Mouse (Mus musculus): Measurements from ENCODE around the gene Adipoq.
"Not testable (repeated sequence)": the region's sequence is repeated elsewhere in the genome, so short reads cannot be mapped to it uniquely, and the experiment has no call there.

DNA sequence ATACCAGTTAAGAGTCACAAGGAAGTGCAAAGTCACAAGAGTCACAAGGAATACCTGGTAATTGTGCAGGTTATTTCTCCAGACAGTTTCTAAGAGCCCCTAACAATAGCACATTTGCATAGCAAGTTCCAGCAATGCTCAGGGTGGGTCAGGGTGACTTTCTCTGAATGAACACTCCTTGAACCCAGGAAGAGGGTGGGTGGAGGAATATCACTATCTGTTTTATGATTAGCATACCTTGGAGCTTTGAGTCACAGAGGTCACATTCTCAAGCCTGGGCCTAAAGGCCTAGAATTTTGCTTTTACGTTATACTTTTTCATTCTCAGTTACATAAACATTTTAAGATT lies 48.3 kb upstream of the Adipoq start:
- TF ChIP-seq ZKSCAN1 (IDR thresholded peaks at IDR 0.05; ENCODE audit: low read depth, low read length); CHD2 (IDR thresholded peaks at IDR 0.05; ENCODE audit: low read length); E2F4 (IDR thresholded peaks at IDR 0.05; ENCODE audit: borderline replicate concordance, low read depth, low read length); POLR2A (IDR thresholded peaks at IDR 0.05; ENCODE audit: control insufficient read depth in 1 of 2, insufficient read depth in 1 of 2, low read depth in 1 of 2, low read length in 2 of 2, poor library complexity in 1 of 2); NELFE (IDR thresholded peaks at IDR 0.05; ENCODE audit: low read depth, low read length): not testable (repeated sequence)

Measured in MEL (cell line).